Mouse (Mus musculus) limb, embryonic 13.5 days (tissue): ENCODE data around the gene Vps4a. TPM values are rescaled to one million over a fixed set of nuclear protein-coding genes. Genes with fewer than 3 reads are reported as not detected.
"Not testable (repeated sequence)": the region's sequence is repeated elsewhere in the genome, so short reads cannot be mapped to it uniquely, and the experiment has no call there.

Source experiments
- ATAC-seq: fragments of 200-750 bp; cut with Nextera tagmentation; 2 replicates; pipeline ENCODE4 v1.8.0; 2017; ENCODE audit warnings: low read depth, moderate number of reproducible peaks, moderate TSS enrichment; ENCODE audit not compliant: low FRiP score
- H3K27ac ChIP-seq: fragments of 300-500 bp; sonication (generic); 2 replicates; pipeline ENCODE4 v1.5.1; 2015; ENCODE audit warnings: inconsistent platforms, mild to moderate bottlenecking, moderate library complexity
- H3K27me3 ChIP-seq: fragments of 300-500 bp; sonication (generic); 2 replicates; pipeline ENCODE4 v1.6.1; 2015; ENCODE audit warnings: mild to moderate bottlenecking, inconsistent platforms
- H3K36me3 ChIP-seq: fragments of 300-500 bp; sonication (generic); 2 replicates; pipeline ENCODE4 v1.6.1; 2015; ENCODE audit warnings: inconsistent platforms, mild to moderate bottlenecking, moderate library complexity
- H3K4me1 ChIP-seq: fragments of 300-500 bp; sonication (generic); 2 replicates; pipeline ENCODE4 v1.6.1; 2015; ENCODE audit warnings: inconsistent platforms
- H3K4me2 ChIP-seq: fragments of 300-500 bp; sonication (generic); replicated peaks from 2 replicates; pipeline ENCODE4 v1.6.1; 2015; ENCODE audit warnings: inconsistent platforms, mild to moderate bottlenecking, moderate library complexity
- H3K4me3 ChIP-seq: fragments of 300-500 bp; sonication (generic); 2 replicates; pipeline ENCODE4 v1.5.1; 2015; ENCODE audit warnings: moderate library complexity, mild to moderate bottlenecking, inconsistent platforms
- H3K9ac ChIP-seq: fragments of 300-500 bp; sonication (generic); 2 replicates; pipeline ENCODE4 v1.6.1; 2015; ENCODE audit warnings: mild to moderate bottlenecking, inconsistent platforms
- H3K9me3 ChIP-seq: fragments of 300-500 bp; sonication (generic); 2 replicates; pipeline ENCODE4 v1.6.1; 2016; ENCODE audit warnings: inconsistent platforms
- WGBS: fragments of 180-500 bp; shearing (Covaris S2); methylation state at CpG from one replicate; pipeline ENCODE4 v1.1.7; 2015; 5-methylcytosine and 5-hydroxymethylcytosine counted together
- polyA plus RNA-seq: library from polyadenylated mRNA; unstranded; fragments of >200 nt; fragmentation: Nextera tagmentation; extraction: Ambion mirVana; gene quantifications from 2 replicates; pipeline ENCODE4 v1.2.1, GENCODE M21; 2015

Gene Vps4a
- 81.7 and 81.9 TPM in 2 replicates for polyA plus RNA-seq

GRCm38 (mm10) chr8:107030650-107031576 is at the start of gene Vps4a:
Vps4a (plus strand) TSS chr8:107031222.
- peak within 1 kb of the TSS; percentile 98 for H3K9ac ChIP-seq
- H3K4me3 ChIP-seq = peak within 1 kb of the TSS; percentile 99
- WGBS = 4% methylated on average over 65 of the region's 66 CpGs
- peak within 1 kb of the TSS; percentile 34; the same call in 1 of the 2 replicates for H3K27ac ChIP-seq
- peaks cover 4% of the 10 kb centered on the region; the same call in 1 of the 2 replicates for H3K36me3 ChIP-seq
- peak within 1 kb of the TSS; percentile 87 for H3K4me2 ChIP-seq
- peaks cover 17% of the 10 kb centered on the region for H3K4me1 ChIP-seq
- peak; percentile 93 for ATAC-seq
- H3K27me3 ChIP-seq = no peaks in the 10 kb centered on the region
- H3K9me3 ChIP-seq = no peaks in the 10 kb centered on the region

- peaks cover 16% of the 10 kb centered on the region for H3K36me3 ChIP-seq
- no peak overlapping the region for H3K4me2 ChIP-seq
- 74% methylated on average over 9 of the region's 9 CpGs for WGBS
- H3K4me3 ChIP-seq = no peak overlapping the region
- ATAC-seq = no peak
- H3K27ac ChIP-seq = no peak overlapping the region
- H3K27me3 ChIP-seq = no peaks in the 10 kb centered on the region
- no peak overlapping the region for H3K9ac ChIP-seq
- H3K9me3 ChIP-seq = no peaks in the 10 kb centered on the region
- 0 out of 2 replicates have a peak, but pooled peaks cover 5% of the 10 kb centered on the region for H3K4me1 ChIP-seq
Observed at GRCm38 (mm10) chr8:106985404-106985821, 45.6 kb upstream of the Vps4a start.

DNA sequence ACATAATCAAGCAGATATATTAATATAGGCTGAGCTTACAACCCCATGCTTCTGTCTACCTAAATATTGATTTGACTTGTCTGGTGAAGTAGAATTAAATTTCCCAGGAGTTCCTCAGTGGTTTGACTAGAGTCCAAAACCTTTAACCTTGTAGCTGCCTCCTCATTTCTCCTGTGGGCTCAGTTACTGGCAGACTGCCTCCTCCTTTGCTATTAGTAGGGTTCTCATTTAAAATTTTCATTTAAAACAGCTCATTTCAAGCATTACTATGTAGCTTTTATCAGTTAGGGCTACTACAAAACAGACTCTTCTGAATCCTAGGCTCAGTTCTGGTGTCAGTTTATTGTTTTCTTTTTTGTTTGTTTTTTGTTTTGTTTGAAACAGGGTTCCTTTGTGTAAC is 45.1 kb upstream of the Vps4a start:
- Histone ChIP-seq H3K4me1 (0 out of 2 replicates have a peak, but pooled peaks cover 5% of the 10 kb centered on the region), H3K27me3 (no peaks in the 10 kb centered on the region), H3K36me3 (peaks cover 19% of the 10 kb centered on the region), H3K9me3 (no peaks in the 10 kb centered on the region), H3K4me2 (no peak overlapping the region), H3K4me3 (no peak overlapping the region), H3K27ac (no peak overlapping the region), H3K9ac (no peak overlapping the region)
- ATAC-seq = no peak

DNA sequence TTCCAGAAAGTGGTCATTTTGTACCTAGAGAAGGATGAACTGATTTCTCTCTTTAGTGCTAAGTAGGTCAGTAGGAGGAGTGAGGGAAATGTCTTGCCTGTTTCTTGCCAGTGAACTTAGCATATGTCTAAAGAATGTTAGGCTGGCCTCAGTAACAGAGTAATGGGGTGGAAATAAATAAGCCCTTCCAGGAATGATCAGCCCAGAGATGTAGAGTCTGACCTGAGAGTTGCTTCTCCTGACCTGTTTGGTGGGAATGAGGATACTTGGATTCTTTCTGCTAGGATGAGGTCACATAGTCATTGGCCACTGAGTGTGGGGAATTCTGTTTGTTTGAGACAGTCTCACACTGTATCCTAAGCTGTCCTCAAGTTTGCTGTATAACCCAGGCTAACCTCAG is 43.5 kb upstream of the Vps4a start:
- Histone ChIP-seq H3K4me2 (no peak overlapping the region), H3K9ac (no peak overlapping the region), H3K4me1 (0 out of 2 replicates have a peak, but pooled peaks cover 5% of the 10 kb centered on the region), H3K4me3 (no peak overlapping the region), H3K36me3 (peaks cover 27% of the 10 kb centered on the region), H3K27me3 (no peaks in the 10 kb centered on the region), H3K27ac (no peak overlapping the region), H3K9me3 (no peaks in the 10 kb centered on the region)
- ATAC-seq = no peak

DNA sequence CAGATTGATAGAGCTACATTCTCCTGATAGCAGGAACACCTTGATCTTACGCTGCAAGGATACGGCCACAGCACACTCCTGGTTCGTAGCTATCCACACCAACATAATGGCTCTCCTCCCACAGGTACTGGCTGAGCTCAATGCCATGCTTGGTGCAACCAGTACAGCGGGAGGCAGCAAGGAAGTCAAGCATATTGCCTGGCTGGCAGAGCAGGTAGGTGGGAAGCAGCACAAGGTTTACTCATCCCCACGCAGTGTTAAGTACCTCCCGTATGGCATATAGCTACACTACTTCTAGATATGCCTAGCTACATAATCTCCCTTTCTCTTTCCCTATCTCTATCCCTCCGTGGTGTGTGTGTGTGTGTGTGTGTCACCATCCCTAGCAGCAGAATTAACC is 39.6 kb upstream of the Vps4a start:
- H3K9ac ChIP-seq = no peak overlapping the region
- no peaks in the 10 kb centered on the region for H3K27me3 ChIP-seq
- no peak overlapping the region for H3K27ac ChIP-seq
- H3K9me3 ChIP-seq = no peaks in the 10 kb centered on the region
- no peak for ATAC-seq
- peaks cover 39% of the 10 kb centered on the region for H3K36me3 ChIP-seq
- H3K4me3 ChIP-seq = no peak overlapping the region
- H3K4me2 ChIP-seq = no peak overlapping the region
- no peaks in the 10 kb centered on the region for H3K4me1 ChIP-seq
- WGBS = 92% methylated on average over 7 of the region's 7 CpGs

DNA sequence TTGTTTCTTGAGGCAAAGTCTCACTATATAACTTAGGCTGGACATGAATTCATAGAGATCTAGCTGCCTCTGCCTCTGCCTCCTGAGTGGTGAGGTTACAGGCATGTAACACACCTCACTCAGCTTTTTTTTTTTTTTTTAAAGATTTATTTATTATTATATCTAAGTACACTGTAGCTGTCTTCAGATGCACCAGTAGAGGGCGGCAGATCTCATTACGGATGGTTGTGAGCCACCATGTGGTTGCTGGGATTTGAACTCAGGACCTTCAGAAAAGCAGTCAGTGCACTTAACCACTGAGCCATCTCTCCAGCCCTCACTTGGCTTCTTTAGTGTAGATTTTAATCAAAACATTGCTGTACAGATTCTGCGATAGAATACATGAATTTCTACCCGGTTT is 34.7 kb upstream of the Vps4a start:
- WGBS = 84% methylated on average over 4 of the region's 4 CpGs
- H3K27me3 ChIP-seq, H3K4me1 ChIP-seq, H3K9me3 ChIP-seq, H3K27ac ChIP-seq, ATAC-seq, H3K4me2 ChIP-seq, H3K4me3 ChIP-seq, H3K9ac ChIP-seq: not testable (repeated sequence)
- H3K36me3 ChIP-seq = peaks cover 48% of the 10 kb centered on the region

DNA sequence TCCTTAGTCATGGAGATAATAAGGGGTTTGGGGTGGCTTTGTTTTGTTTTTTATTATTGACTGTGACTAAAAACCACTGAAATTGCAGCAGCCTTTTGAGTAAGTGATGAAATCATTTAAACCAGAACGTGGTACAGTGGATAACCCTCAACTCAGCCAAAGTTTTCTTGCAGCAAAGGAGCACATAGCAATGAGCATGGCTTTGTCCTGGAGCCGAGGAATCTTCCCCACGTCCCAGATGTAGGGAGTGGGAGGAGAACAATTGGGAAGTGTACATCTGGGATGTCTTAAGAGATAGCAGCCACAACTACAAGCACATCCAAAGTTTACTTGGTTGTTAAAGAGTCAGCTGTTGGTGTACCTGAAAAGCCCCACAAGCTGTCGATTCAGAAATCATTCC is 33.6 kb upstream of the Vps4a start:
- Histone ChIP-seq H3K9me3 (no peaks in the 10 kb centered on the region), H3K27ac (no peak overlapping the region), H3K27me3 (no peaks in the 10 kb centered on the region), H3K4me3 (no peak overlapping the region), H3K36me3 (peaks cover 38% of the 10 kb centered on the region), H3K9ac (no peak overlapping the region), H3K4me1 (no peaks in the 10 kb centered on the region; the same call in 1 of the 2 replicates), H3K4me2 (no peak overlapping the region)
- WGBS = 81% methylated on average over 4 of the region's 4 CpGs
- no peak for ATAC-seq

- H3K36me3 ChIP-seq = peaks cover 40% of the 10 kb centered on the region
- H3K4me3 ChIP-seq = no peak overlapping the region
- no peak overlapping the region for H3K27ac ChIP-seq
- H3K27me3 ChIP-seq = no peaks in the 10 kb centered on the region
- H3K9me3 ChIP-seq = no peaks in the 10 kb centered on the region
- no peak overlapping the region for H3K4me2 ChIP-seq
- WGBS = 70% methylated on average over 1 of the region's 1 CpGs
- H3K9ac ChIP-seq = no peak overlapping the region
- no peak for ATAC-seq
- no peaks in the 10 kb centered on the region; the same call in 1 of the 2 replicates for H3K4me1 ChIP-seq
Observed at GRCm38 (mm10) chr8:106999068-106999467, 32.0 kb upstream of the Vps4a start.

GRCm38 (mm10) chr8:107002532-107002931 is 28.5 kb upstream of the Vps4a start:
- 40% methylated on average over 5 of the region's 5 CpGs for WGBS
- H3K27ac ChIP-seq = no peak overlapping the region
- no peaks in the 10 kb centered on the region for H3K9me3 ChIP-seq
- H3K4me3 ChIP-seq = no peak overlapping the region
- H3K9ac ChIP-seq = no peak overlapping the region
- no peak overlapping the region for H3K4me2 ChIP-seq
- peak; percentile 66 for ATAC-seq
- no peaks in the 10 kb centered on the region for H3K27me3 ChIP-seq
- H3K36me3 ChIP-seq = peaks cover 33% of the 10 kb centered on the region
- no peaks in the 10 kb centered on the region; the same call in 1 of the 2 replicates for H3K4me1 ChIP-seq

- no peak for ATAC-seq
- no peaks in the 10 kb centered on the region for H3K27me3 ChIP-seq
- H3K4me1 ChIP-seq = no peaks in the 10 kb centered on the region
- H3K27ac ChIP-seq = no peak overlapping the region
- H3K4me3 ChIP-seq = no peak overlapping the region
- peaks cover 75% of the 10 kb centered on the region for H3K36me3 ChIP-seq
- no peak overlapping the region for H3K4me2 ChIP-seq
- 89% methylated on average over 3 of the region's 3 CpGs for WGBS
- no peaks in the 10 kb centered on the region for H3K9me3 ChIP-seq
- H3K9ac ChIP-seq = no peak overlapping the region
Observed at GRCm38 (mm10) chr8:107007795-107008194, 23.2 kb upstream of the Vps4a start.

- no peak overlapping the region for H3K4me2 ChIP-seq
Observed at GRCm38 (mm10) chr8:107012666-107013065, 18.4 kb upstream of the Vps4a start.

GRCm38 (mm10) chr8:107014915-107015314 is 16.1 kb upstream of the Vps4a start:
- H3K27ac ChIP-seq = no peak overlapping the region
- no peaks in the 10 kb centered on the region for H3K27me3 ChIP-seq
- no peak overlapping the region for H3K4me2 ChIP-seq
- H3K9me3 ChIP-seq = no peaks in the 10 kb centered on the region
- no peak overlapping the region for H3K4me3 ChIP-seq
- H3K4me1 ChIP-seq = no peaks in the 10 kb centered on the region
- no peak overlapping the region for H3K9ac ChIP-seq
- H3K36me3 ChIP-seq = peaks cover 36% of the 10 kb centered on the region
- no peak for ATAC-seq
- 94% methylated on average over 1 of the region's 1 CpGs for WGBS

More at GRCm38 (mm10) chr8:107012666-107013065, 18.4 kb upstream of the Vps4a start:
- H3K27ac ChIP-seq = no peak overlapping the region
- H3K4me3 ChIP-seq = no peak overlapping the region
- no peaks in the 10 kb centered on the region for H3K9me3 ChIP-seq
- H3K36me3 ChIP-seq = peaks cover 54% of the 10 kb centered on the region
- H3K9ac ChIP-seq = 0 out of 2 replicates have a peak overlapping the region, but pooled peaks have one; percentile 13
- ATAC-seq = no peak
- 82% methylated on average over 2 of the region's 2 CpGs for WGBS
- no peaks in the 10 kb centered on the region for H3K4me1 ChIP-seq
- no peaks in the 10 kb centered on the region for H3K27me3 ChIP-seq
